Mouse (Mus musculus): ENCODE results near the gene 4930438A08Rik. TPM values are rescaled to one million over a fixed set of nuclear protein-coding genes. Genes with fewer than 3 reads are reported as not detected.
A peak's percentile ranks its signal among the peaks of the same experiment; 100 is the strongest.

The 4930438A08Rik gene
- polyA plus RNA-seq, 1 experiment from 2014 or later: not detected

- no peak for TF ChIP-seq CTCF (IDR thresholded peaks at IDR 0.05; ENCODE audit: low read depth)
- H3K4me3 ChIP-seq (ENCODE audit: low read depth, low read length): no peak overlapping the region
- no peaks in the 10 kb centered on the region for H3K4me1 ChIP-seq (ENCODE audit: insufficient read depth)
- H3K9me3 ChIP-seq (ENCODE audit: low read depth, low read length): no peaks in the 10 kb centered on the region
- H3K9ac ChIP-seq: no peak overlapping the region
- ATAC-seq (ENCODE audit: insufficient read depth) (no peak), DNase-seq (no peak)
- H3K27ac ChIP-seq (ENCODE audit: low read depth): no peak overlapping the region
- H3K27me3 ChIP-seq (ENCODE audit: insufficient read depth, low read length): no peaks in the 10 kb centered on the region
- no peaks in the 10 kb centered on the region for H3K36me3 ChIP-seq (ENCODE audit: insufficient read depth)
- 83% methylated on average over 13 of the region's 13 CpGs for WGBS
- no peak overlapping the region for H3K4me2 ChIP-seq
These were observed 7.4 kb downstream of the 4930438A08Rik start for GRCm38 (mm10) chr11:58281970-58282496.

GRCm38 (mm10) chr11:58282518-58282917 lies 7.9 kb downstream of the 4930438A08Rik start:
- Histone ChIP-seq H3K9ac (no peak overlapping the region), H3K4me1 (ENCODE audit: insufficient read depth) (no peaks in the 10 kb centered on the region), H3K4me3 (ENCODE audit: low read depth, low read length) (no peak overlapping the region), H3K27me3 (ENCODE audit: insufficient read depth, low read length) (no peaks in the 10 kb centered on the region), H3K27ac (ENCODE audit: low read depth) (no peak overlapping the region), H3K9me3 (ENCODE audit: low read depth, low read length) (no peaks in the 10 kb centered on the region), H3K36me3 (ENCODE audit: insufficient read depth) (no peaks in the 10 kb centered on the region), H3K4me2 (no peak overlapping the region)
- DNase-seq (no peak), ATAC-seq (ENCODE audit: insufficient read depth) (no peak)
- WGBS: 82% methylated on average over 5 of the region's 5 CpGs
- no peak for TF ChIP-seq CTCF (IDR thresholded peaks at IDR 0.05; ENCODE audit: low read depth)

GRCm38 (mm10) chr11:58289992-58290682 lies 15.5 kb downstream of the 4930438A08Rik start:
- no peak overlapping the region for H3K4me3 ChIP-seq (ENCODE audit: low read depth, low read length)
- ATAC-seq (ENCODE audit: insufficient read depth): no peak
- TF ChIP-seq CTCF (IDR thresholded peaks at IDR 0.05; ENCODE audit: low read depth): no peak

GRCm38 (mm10) chr11:58290812-58291211 lies 16.2 kb downstream of the 4930438A08Rik start:
- H3K9ac ChIP-seq: no peak overlapping the region
- no peak overlapping the region for H3K27ac ChIP-seq (ENCODE audit: low read depth)
- no peaks in the 10 kb centered on the region for H3K9me3 ChIP-seq (ENCODE audit: low read depth, low read length)
- no peak overlapping the region for H3K4me2 ChIP-seq
- no peaks in the 10 kb centered on the region for H3K36me3 ChIP-seq (ENCODE audit: insufficient read depth)
- no peak overlapping the region for H3K4me3 ChIP-seq (ENCODE audit: low read depth, low read length)
- no peaks in the 10 kb centered on the region for H3K4me1 ChIP-seq (ENCODE audit: insufficient read depth)
- ATAC-seq (ENCODE audit: insufficient read depth) (no peak), DNase-seq (no peak)
- WGBS: 77% methylated on average over 4 of the region's 4 CpGs
- H3K27me3 ChIP-seq (ENCODE audit: insufficient read depth, low read length): no peaks in the 10 kb centered on the region
- no peak for TF ChIP-seq CTCF (IDR thresholded peaks at IDR 0.05; ENCODE audit: low read depth)

More at GRCm38 (mm10) chr11:58289992-58290682, 15.5 kb downstream of the 4930438A08Rik start:
- 69% methylated on average over 9 of the region's 9 CpGs for WGBS
- Histone ChIP-seq H3K36me3 (ENCODE audit: insufficient read depth) (no peaks in the 10 kb centered on the region), H3K27me3 (ENCODE audit: insufficient read depth, low read length) (no peaks in the 10 kb centered on the region), H3K4me1 (ENCODE audit: insufficient read depth) (no peaks in the 10 kb centered on the region), H3K9me3 (ENCODE audit: low read depth, low read length) (no peaks in the 10 kb centered on the region), H3K4me2 (no peak overlapping the region), H3K27ac (ENCODE audit: low read depth) (no peak overlapping the region), H3K9ac (no peak overlapping the region)
- DNase-seq: no peak

GRCm38 (mm10) chr11:58292791-58293190 lies 18.2 kb downstream of the 4930438A08Rik start:
- no peaks in the 10 kb centered on the region for H3K36me3 ChIP-seq (ENCODE audit: insufficient read depth)
- 56% methylated on average over 4 of the region's 4 CpGs for WGBS
- no peak for TF ChIP-seq CTCF (IDR thresholded peaks at IDR 0.05; ENCODE audit: low read depth)
- no peaks in the 10 kb centered on the region for H3K9me3 ChIP-seq (ENCODE audit: low read depth, low read length)
- no peaks in the 10 kb centered on the region for H3K4me1 ChIP-seq (ENCODE audit: insufficient read depth)
- no peak overlapping the region for H3K9ac ChIP-seq
- no peaks in the 10 kb centered on the region for H3K27me3 ChIP-seq (ENCODE audit: insufficient read depth, low read length)
- no peak overlapping the region for H3K4me2 ChIP-seq
- DNase-seq (no peak), ATAC-seq (ENCODE audit: insufficient read depth) (no peak)
- no peak overlapping the region for H3K27ac ChIP-seq (ENCODE audit: low read depth)
- H3K4me3 ChIP-seq (ENCODE audit: low read depth, low read length): no peak overlapping the region

GRCm38 (mm10) chr11:58297396-58297795 lies 22.8 kb downstream of the 4930438A08Rik start:
- Histone ChIP-seq H3K9me3 (ENCODE audit: low read depth, low read length) (no peaks in the 10 kb centered on the region), H3K4me3 (ENCODE audit: low read depth, low read length) (no peak overlapping the region), H3K4me1 (ENCODE audit: insufficient read depth) (no peaks in the 10 kb centered on the region), H3K9ac (no peak overlapping the region), H3K27ac (ENCODE audit: low read depth) (no peak overlapping the region), H3K36me3 (ENCODE audit: insufficient read depth) (no peaks in the 10 kb centered on the region), H3K27me3 (ENCODE audit: insufficient read depth, low read length) (no peaks in the 10 kb centered on the region), H3K4me2 (no peak overlapping the region)
- TF ChIP-seq CTCF (IDR thresholded peaks at IDR 0.05; ENCODE audit: low read depth): no peak
- WGBS: 83% methylated on average over 6 of the region's 6 CpGs
- DNase-seq (no peak), ATAC-seq (ENCODE audit: insufficient read depth) (no peak)

GRCm38 (mm10) chr11:58301057-58301456 lies 26.5 kb downstream of the 4930438A08Rik start:
- 11% methylated on average over 13 of the region's 13 CpGs for WGBS

More at GRCm38 (mm10) chr11:58301057-58301456, 26.5 kb downstream of the 4930438A08Rik start:
- Histone ChIP-seq H3K9ac (no peak overlapping the region), H3K27ac (ENCODE audit: low read depth) (no peak overlapping the region), H3K36me3 (ENCODE audit: insufficient read depth) (no peaks in the 10 kb centered on the region), H3K4me3 (ENCODE audit: low read depth, low read length) (peak overlapping the region; percentile 61), H3K4me1 (ENCODE audit: insufficient read depth) (no peaks in the 10 kb centered on the region), H3K9me3 (ENCODE audit: low read depth, low read length) (no peaks in the 10 kb centered on the region), H3K4me2 (peak overlapping the region; percentile 70), H3K27me3 (ENCODE audit: insufficient read depth, low read length) (no peaks in the 10 kb centered on the region)
- TF ChIP-seq CTCF (IDR thresholded peaks at IDR 0.05; ENCODE audit: low read depth): peak; percentile 82
- DNase-seq (peak; percentile 86), ATAC-seq (ENCODE audit: insufficient read depth) (no peak)

All from lung, embryonic 14.5 days (tissue).